Comparison of ENCODE assay signal across 9 mouse cellular contexts in the genomic region with DNA sequence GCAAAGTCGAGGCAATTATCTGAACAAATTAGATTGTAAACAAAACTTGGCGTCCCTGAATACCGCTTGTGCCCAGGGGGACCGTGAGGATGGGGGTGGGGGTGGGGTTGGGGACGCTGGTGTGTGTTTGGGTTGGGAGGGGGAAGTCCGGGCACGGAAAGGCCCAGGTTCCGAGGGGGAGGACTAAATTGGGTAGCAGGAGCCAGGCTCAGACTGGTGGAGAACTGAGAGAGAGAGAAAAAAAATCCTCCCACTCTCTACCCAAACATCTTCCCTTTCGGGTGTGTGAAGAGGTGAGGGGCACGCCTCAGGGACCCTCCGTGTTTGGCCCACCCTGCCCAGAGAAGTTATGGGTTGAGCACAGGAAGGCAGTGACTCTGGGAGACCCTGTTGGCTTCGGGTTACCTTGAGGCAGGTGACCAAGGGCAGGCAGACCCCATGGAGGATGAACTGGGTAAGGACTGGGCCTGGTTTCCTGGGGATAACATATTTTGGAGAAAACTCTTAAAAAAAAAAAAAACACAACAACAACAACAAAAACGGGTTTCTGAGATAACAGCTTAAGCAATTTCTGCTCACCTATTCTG. TPM values are rescaled to one million over a fixed set of nuclear protein-coding genes. Genes with fewer than 3 reads are reported as not detected.
DNase-seq lines count a peak whose midpoint lies in the region; TF ChIP-seq lines count a peak whose summit lies in the region.
"Had no signal": no experiment of that assay in that cellular context is flagged by ENCODE, and none has a peak within 500 bp of the region (broad histone marks: within the 10 kb centered on the region; RNA-seq: fewer than 3 reads in every experiment).

No protein-coding gene starts in this region.

- dilution Hi-C loops in CH12.LX (cut with MboI; ENCODE audit: extremely low pct_ligation_motif_present, extremely low pct_unique_long_range_greater_than_20kb, low sequenced_read_pairs) = no loop called here

- intact Hi-C loops in heart, adult 2 months (cut with DNase I) = loop anchor here (2.0 kb wide), 3 partner anchors 47 to 117 kb away; no protein-coding TSS in a partner anchor

- no peak for TF ChIP-seq RAD21 in CH12.LX (IDR thresholded peaks at IDR 0.05; ENCODE audit: low read depth, low read length)

- WGBS in heart, adult 2 months = 16% methylated on average over 13 of the region's 13 CpGs
- 3% methylated on average over 13 of the region's 13 CpGs for WGBS in hindbrain, embryonic 10.5 days
- WGBS in midbrain, embryonic 10.5 days = under 1% methylated on average over 13 of the region's 13 CpGs

- H3K4me1 ChIP-seq in heart, adult 2 months (ENCODE audit: control insufficient read depth, insufficient read depth, low read length) = peaks cover 2% of the 10 kb centered on the region
- H3K4me1 ChIP-seq in CH12.LX (ENCODE audit: control insufficient read depth in 1 of 2, insufficient read depth in 2 of 2) = peaks cover 8 to 40% of the 10 kb centered on the region in 2 experiments
- peaks cover 61% of the 10 kb centered on the region for H3K4me1 ChIP-seq in hindbrain, embryonic 10.5 days (replicated peaks)
- H3K4me1 ChIP-seq in midbrain, embryonic 10.5 days = peaks cover 61% of the 10 kb centered on the region

- no peak for DNase-seq in heart, adult 2 months
- no peak for DNase-seq in heart, adult 8-10 months (ENCODE audit: low spot score)
- peak; percentile 75 for DNase-seq in CH12.LX (ENCODE audit: extremely low read depth)
- DNase-seq in hindbrain, embryonic 10.5 days (ENCODE audit: low spot score) = no peak
- no peak for DNase-seq in midbrain, embryonic 10.5 days (ENCODE audit: low spot score)
- DNase-seq in frontal cortex, postnatal 14 days (ENCODE audit: low spot score in 2 of 2) = no peak
- no peak for DNase-seq in left cerebral cortex, adult 11 months (ENCODE audit: low spot score)
- no peak for DNase-seq in retina, embryonic 14.5 days (ENCODE audit: low spot score)

- H3K4me3 ChIP-seq in heart, adult 2 months = peak overlapping the region; percentile 92
- peak overlapping the region; percentile 66 to 83 (median 73) for H3K4me3 ChIP-seq in CH12.LX (replicated peaks in 1 of 3; ENCODE audit: low read depth in 2 of 3, low read length in 2 of 3, poor library complexity in 1 of 3)
- peak overlapping the region; percentile 98 for H3K4me3 ChIP-seq in hindbrain, embryonic 10.5 days
- H3K4me3 ChIP-seq in midbrain, embryonic 10.5 days = peak overlapping the region; percentile 99

- TF ChIP-seq POLR2A in heart, adult 2 months (IDR thresholded peaks at IDR 0.05; ENCODE audit: insufficient read depth, low read depth, low read length) = no peak
- no peak for TF ChIP-seq POLR2A in CH12.LX (IDR thresholded peaks at IDR 0.05; ENCODE audit: low read depth, low read length)

- H3K9ac ChIP-seq in heart, adult 2 months (ENCODE audit: low read depth, low read length) = no peak overlapping the region
- H3K9ac ChIP-seq in CH12.LX (ENCODE audit: insufficient read depth, low read depth) = peak overlapping the region; percentile 85

- H3K27me3 ChIP-seq in heart, adult 2 months (ENCODE audit: control insufficient read depth, insufficient read depth, low read length) = no peaks in the 10 kb centered on the region; the same call in 1 of the 2 replicates
- H3K27me3 ChIP-seq in CH12.LX (replicated peaks) = no peaks in the 10 kb centered on the region
- H3K27me3 ChIP-seq in hindbrain, embryonic 10.5 days (ENCODE audit: insufficient read depth, poor library complexity, severe bottlenecking) = 0 out of 2 replicates have a peak, but pooled peaks cover 8% of the 10 kb centered on the region
- peaks cover 13% of the 10 kb centered on the region; the same call in 1 of the 2 replicates for H3K27me3 ChIP-seq in midbrain, embryonic 10.5 days (ENCODE audit: low read depth, poor library complexity, severe bottlenecking)
- H3K27me3 ChIP-seq: Patski had no signal

- in situ Hi-C loops in CH12.LX (cut with MboI; ENCODE audit: low pct_ligation_motif_present, low pct_unique_long_range_greater_than_20kb, low sequenced_read_pairs) = no loop called here

- H3K4me2 ChIP-seq in CH12.LX (ENCODE audit: insufficient read depth, low read depth, poor library complexity, severe bottlenecking) = peak overlapping the region; percentile 90

- no peak overlapping the region; the same call in 1 of the 2 replicates for H3K27ac ChIP-seq in heart, adult 2 months
- peak overlapping the region; percentile 88 for H3K27ac ChIP-seq in CH12.LX (ENCODE audit: insufficient read depth, low read depth)
- peak overlapping the region; percentile 99 for H3K27ac ChIP-seq in hindbrain, embryonic 10.5 days
- peak overlapping the region; percentile 99 for H3K27ac ChIP-seq in midbrain, embryonic 10.5 days (replicated peaks)

- TF ChIP-seq EP300 in heart, adult 2 months (IDR thresholded peaks at IDR 0.05; ENCODE audit: insufficient read depth, low read depth, low read length) = no peak
- peak; percentile 53; the same call in 1 of the 2 replicates for TF ChIP-seq EP300 in CH12.LX (IDR thresholded peaks at IDR 0.05; ENCODE audit: low read length)

- H3K9me3 ChIP-seq in CH12.LX (replicated peaks; ENCODE audit: low read length) = no peaks in the 10 kb centered on the region
- H3K9me3 ChIP-seq in hindbrain, embryonic 10.5 days = peaks cover 5% of the 10 kb centered on the region; the same call in 1 of the 2 replicates
- H3K9me3 ChIP-seq in midbrain, embryonic 10.5 days (replicated peaks) = peaks cover 4% of the 10 kb centered on the region; the same call in 1 of the 2 replicates

- no peaks in the 10 kb centered on the region for H3K36me3 ChIP-seq in heart, adult 2 months (ENCODE audit: control insufficient read depth, insufficient read depth, low read length)
- H3K36me3 ChIP-seq in CH12.LX (replicated peaks in 1 of 2; ENCODE audit: control insufficient read depth in 1 of 2, insufficient read depth in 1 of 2, low read length in 1 of 2) = peaks cover 0 to 27% of the 10 kb centered on the region in 2 experiments
- H3K36me3 ChIP-seq in hindbrain, embryonic 10.5 days = peaks cover 11% of the 10 kb centered on the region
- peaks cover 19% of the 10 kb centered on the region for H3K36me3 ChIP-seq in midbrain, embryonic 10.5 days

- no peaks in the 10 kb centered on the region for H3K79me2 ChIP-seq in heart, adult 2 months (replicated peaks; ENCODE audit: control insufficient read depth, insufficient read depth, low read length)
- peaks cover 15% of the 10 kb centered on the region for H3K79me2 ChIP-seq in CH12.LX (replicated peaks; ENCODE audit: control insufficient read depth, extremely low read depth, insufficient read depth, poor library complexity, severe bottlenecking)

- TF ChIP-seq CTCF in heart, adult 2 months (IDR thresholded peaks at IDR 0.05) = no peak
- TF ChIP-seq CTCF in CH12.LX (conservative IDR thresholded peaks at IDR 0.05 in 1 of 2, IDR thresholded peaks at IDR 0.05 in 1 of 2; ENCODE audit: low read depth in 2 of 2, low read length in 2 of 2) = no peak

TF ChIP-seq in CH12.LX, 34 proteins besides CTCF, POLR2A, EP300 and RAD21 (continues in another document):
- TF ChIP-seq ZMIZ1 (IDR thresholded peaks at IDR 0.05; ENCODE audit: low read depth, low read length) (no peak), USF2 (conservative IDR thresholded peaks at IDR 0.05; ENCODE audit: low read depth, low read length) (no peak), JUN (IDR thresholded peaks at IDR 0.05; ENCODE audit: insufficient read depth, low read depth, low read length) (no peak), PAX5 (IDR thresholded peaks at IDR 0.05; ENCODE audit: low read length) (no peak), GABPA (IDR thresholded peaks at IDR 0.05; ENCODE audit: insufficient replicate concordance, low read depth, low read length) (no peak), ZC3H11A (IDR thresholded peaks at IDR 0.05; ENCODE audit: low read depth, low read length) (no peak), CHD2 (IDR thresholded peaks at IDR 0.05; ENCODE audit: low read length) (peak; percentile 12; the same call in 1 of the 2 replicates), SMC3 (IDR thresholded peaks at IDR 0.05; ENCODE audit: low read depth, low read length) (no peak), HCFC1 (IDR thresholded peaks at IDR 0.05; ENCODE audit: low read depth, low read length) (0 out of 2 replicates have a peak, but pooled peaks have one; percentile 3), CHD1 (IDR thresholded peaks at IDR 0.05; ENCODE audit: low read depth, low read length) (no peak), JUND (conservative IDR thresholded peaks at IDR 0.05; ENCODE audit: low read depth, low read length) (no peak), TBP (conservative IDR thresholded peaks at IDR 0.05; ENCODE audit: low read depth, low read length) (0 out of 2 replicates have a peak, but pooled peaks have one; percentile 30), ZKSCAN1 (IDR thresholded peaks at IDR 0.05; ENCODE audit: borderline replicate concordance, low read depth, low read length) (no peak), BHLHE40 (IDR thresholded peaks at IDR 0.05; ENCODE audit: low read depth, low read length) (0 out of 2 replicates have a peak, but pooled peaks have one; percentile 24), ETS1 (conservative IDR thresholded peaks at IDR 0.05; ENCODE audit: low read depth, low read length) (no peak; the same call in 1 of the 2 replicates), MEF2A (IDR thresholded peaks at IDR 0.05; ENCODE audit: borderline replicate concordance, low read depth, low read length) (peak; percentile 49; the same call in 1 of the 2 replicates), KAT2A (IDR thresholded peaks at IDR 0.05; ENCODE audit: insufficient replicate concordance, low read length) (0 out of 2 replicates have a peak, but pooled peaks have one; percentile 31), TCF12 (IDR thresholded peaks at IDR 0.05; ENCODE audit: low read depth, low read length) (peak; percentile 10; the same call in 1 of the 2 replicates), IRF4 (IDR thresholded peaks at IDR 0.05; ENCODE audit: low read depth, low read length) (peak; percentile 36), MAFK (IDR thresholded peaks at IDR 0.05; ENCODE audit: insufficient replicate concordance, low read length) (no peak), UBTF (IDR thresholded peaks at IDR 0.05; ENCODE audit: low read depth, low read length) (no peak), SIN3A (IDR thresholded peaks at IDR 0.05; ENCODE audit: low read length) (peak; percentile 16), MAZ (IDR thresholded peaks at IDR 0.05; ENCODE audit: low read depth, low read length) (0 out of 2 replicates have a peak, but pooled peaks have one; percentile 7)

RNA-seq across cellular contexts. Expression of a gene that starts 1.0 kb away (rescaled TPM):
- 10 to 100 TPM; 10.0 to 11.7 TPM for total RNA-seq in heart, adult 2 months (2021)
- 10.2 and 13.7 TPM in 2 replicates for polyA plus RNA-seq in heart, adult 2 months (2012; rRNA removed)
- 10 to 100 TPM; 10.2 to 12.7 (median 10.5) TPM for total RNA-seq in heart, adult 8-10 months (2022)
- total RNA-seq in CH12.LX (2012; rRNA removed) (8.5 and 9.9 TPM in 2 replicates), CH12.LX (2014; rRNA removed) (2.5 and 3.3 TPM in 2 replicates)
- polyA plus RNA-seq in CH12.LX (2012; ENCODE audit: insufficient read length, low read depth) = 34.8 and 41.7 TPM in 2 replicates
- polyA plus RNA-seq in hindbrain, embryonic 10.5 days (2016; fragmentation: Nextera tagmentation; extraction: Ambion mirVana) = 25.1 and 29.4 TPM in 2 replicates
- polyA plus RNA-seq in midbrain, embryonic 10.5 days (2016; fragmentation: Nextera tagmentation; extraction: Ambion mirVana) = 21.8 and 25.5 TPM in 2 replicates
